Mouse (Mus musculus) CH12.LX (cell line): ENCODE results near the gene Plp1. TPM values are rescaled to one million over a fixed set of nuclear protein-coding genes. Genes with fewer than 3 reads are reported as not detected.
A peak's percentile ranks its signal among the peaks of the same experiment; 100 is the strongest.

Experiments used
- DNase-seq: peaks from one replicate; pipeline ENCODE4 v3.0.0-alpha.2; 2013; ENCODE audit errors: extremely low read depth
- H3K27ac ChIP-seq: 2 replicates; pipeline ENCODE4 v1.5.1; 2012; ENCODE audit warnings: low read depth, mild to moderate bottlenecking, control low read depth, moderate library complexity; ENCODE audit not compliant: insufficient read depth
- H3K27me3 ChIP-seq: replicated peaks from 2 replicates; pipeline ENCODE3; 2012; ENCODE audit warnings: inconsistent platforms
- H3K36me3 ChIP-seq, 2 experiments: replicated peaks in 1 of 2; 2 replicates each; pipeline versions ENCODE3 to v1.6.1; 2012; ENCODE audit warnings: inconsistent platforms in 1 of 2, low read length in 1 of 2, mild to moderate bottlenecking in 1 of 2, mixed read lengths in 1 of 2, moderate library complexity in 1 of 2; ENCODE audit not compliant: control insufficient read depth in 1 of 2, insufficient read depth in 1 of 2
- H3K4me1 ChIP-seq, 2 experiments: 2 replicates each; pipeline ENCODE4 v1.6.1; 2012; ENCODE audit warnings: inconsistent platforms in 1 of 2, moderate library complexity in 1 of 2; ENCODE audit not compliant: insufficient read depth in 2 of 2, control insufficient read depth in 1 of 2
- H3K4me2 ChIP-seq: 2 replicates; pipeline ENCODE4 v1.6.1; 2012; ENCODE audit warnings: low read depth, mild to moderate bottlenecking, control low read depth; ENCODE audit not compliant: poor library complexity, insufficient read depth, severe bottlenecking
- H3K4me3 ChIP-seq, 3 experiments: fragments of 150-350 bp in 1 of 3; sonication (generic) in 1 of 3; replicated peaks in 1 of 3; 2 replicates each; pipeline versions ENCODE3 to v1.5.1; 2011 to 2012; ENCODE audit warnings: low read depth in 2 of 3, low read length in 2 of 3, mild to moderate bottlenecking in 2 of 3, moderate library complexity in 2 of 3, control low read depth in 1 of 3, improper control_type of control experiment in 1 of 3, inconsistent platforms in 1 of 3, mixed read lengths in 1 of 3; ENCODE audit not compliant: poor library complexity in 1 of 3
- H3K79me2 ChIP-seq: replicated peaks from 2 replicates; pipeline ENCODE4 v1.6.1; 2012; ENCODE audit warnings: mild to moderate bottlenecking, moderate library complexity; ENCODE audit not compliant: control insufficient read depth, poor library complexity, insufficient read depth, severe bottlenecking; ENCODE audit errors: extremely low read depth
- H3K9ac ChIP-seq: 2 replicates; pipeline ENCODE4 v1.6.1; 2012; ENCODE audit warnings: low read depth, mild to moderate bottlenecking, control low read depth, moderate library complexity; ENCODE audit not compliant: insufficient read depth
- H3K9me3 ChIP-seq: replicated peaks from 2 replicates; pipeline ENCODE3; 2012; ENCODE audit warnings: low read length, inconsistent platforms, mixed read lengths
- BHLHE40 ChIP-seq: IDR thresholded peaks from 2 replicates; pipeline ENCODE4 v1.6.1; 2011; ENCODE audit warnings: mild to moderate bottlenecking, low read depth, low read length, improper control_type of control experiment
- CHD1 ChIP-seq: IDR thresholded peaks from 2 replicates; pipeline ENCODE4 v1.6.1; 2012; ENCODE audit warnings: low read depth, low read length, improper control_type of control experiment, inconsistent platforms
- CTCF ChIP-seq, 2 experiments: IDR thresholded peaks in 1 of 2; conservative IDR thresholded peaks in 1 of 2; 2 replicates each; pipeline ENCODE4 v1.5.1; 2011 to 2012; ENCODE audit warnings: low read depth in 2 of 2, low read length in 2 of 2, improper control_type of control experiment in 1 of 2, inconsistent platforms in 1 of 2, mild to moderate bottlenecking in 1 of 2, moderate library complexity in 1 of 2
- EP300 ChIP-seq: IDR thresholded peaks from 2 replicates; pipeline ENCODE4 v1.6.1; 2011; ENCODE audit warnings: low read length, improper control_type of control experiment
- ETS1 ChIP-seq: conservative IDR thresholded peaks from 2 replicates; pipeline ENCODE4 v1.6.1; 2012; ENCODE audit warnings: low read depth, mild to moderate bottlenecking, inconsistent platforms, low read length, improper control_type of control experiment, moderate library complexity
- GABPA ChIP-seq: IDR thresholded peaks from 2 replicates; pipeline ENCODE4 v1.6.1; 2012; ENCODE audit warnings: low read depth, low read length, improper control_type of control experiment, inconsistent platforms; ENCODE audit not compliant: insufficient replicate concordance
- HCFC1 ChIP-seq: IDR thresholded peaks from 2 replicates; pipeline ENCODE4 v1.6.1; 2012; ENCODE audit warnings: low read depth, mild to moderate bottlenecking, inconsistent platforms, low read length, improper control_type of control experiment
- IRF4 ChIP-seq: IDR thresholded peaks from 2 replicates; pipeline ENCODE4 v1.6.1; 2014; ENCODE audit warnings: low read depth, mild to moderate bottlenecking, inconsistent platforms, low read length, improper control_type of control experiment
- JUN ChIP-seq: IDR thresholded peaks from 2 replicates; pipeline ENCODE4 v1.6.1; 2011; ENCODE audit warnings: low read depth, mild to moderate bottlenecking, low read length, improper control_type of control experiment, moderate library complexity; ENCODE audit not compliant: insufficient read depth
- KAT2A ChIP-seq: IDR thresholded peaks from 2 replicates; pipeline ENCODE4 v1.6.1; 2012; ENCODE audit warnings: low read length, improper control_type of control experiment, inconsistent platforms; ENCODE audit not compliant: insufficient replicate concordance
- MAFK ChIP-seq: IDR thresholded peaks from 2 replicates; pipeline ENCODE4 v1.6.1; 2011; ENCODE audit warnings: low read length, improper control_type of control experiment; ENCODE audit not compliant: insufficient replicate concordance
- MAX ChIP-seq: IDR thresholded peaks from 2 replicates; pipeline ENCODE4 v1.6.1; 2011; ENCODE audit warnings: low read length, improper control_type of control experiment
- MAZ ChIP-seq: IDR thresholded peaks from 2 replicates; pipeline ENCODE4 v1.6.1; 2012; ENCODE audit warnings: low read depth, mild to moderate bottlenecking, inconsistent platforms, low read length, improper control_type of control experiment, moderate library complexity
- MXI1 ChIP-seq: IDR thresholded peaks from 2 replicates; pipeline ENCODE4 v1.6.1; 2011; ENCODE audit warnings: mild to moderate bottlenecking, low read depth, low read length, improper control_type of control experiment
- MYC ChIP-seq: IDR thresholded peaks from 2 replicates; pipeline ENCODE4 v1.6.1; 2011; ENCODE audit warnings: low read depth, mild to moderate bottlenecking, improper control_type of control experiment, low read length
- NELFE ChIP-seq: IDR thresholded peaks from 2 replicates; pipeline ENCODE4 v1.6.1; 2011; ENCODE audit warnings: low read depth, low read length, improper control_type of control experiment
- NRF1 ChIP-seq: IDR thresholded peaks from 2 replicates; pipeline ENCODE4 v1.6.1; 2014; ENCODE audit warnings: low read depth, mild to moderate bottlenecking, inconsistent platforms, low read length, improper control_type of control experiment, moderate library complexity
- RAD21 ChIP-seq: IDR thresholded peaks from 2 replicates; pipeline ENCODE4 v1.6.1; 2011; ENCODE audit warnings: low read depth, mild to moderate bottlenecking, low read length, improper control_type of control experiment, moderate library complexity
- RCOR1 ChIP-seq: conservative IDR thresholded peaks from 2 replicates; pipeline ENCODE4 v1.6.1; 2012; ENCODE audit warnings: low read depth, mild to moderate bottlenecking, inconsistent platforms, low read length, improper control_type of control experiment
- SIN3A ChIP-seq: IDR thresholded peaks from 2 replicates; pipeline ENCODE4 v1.6.1; 2012; ENCODE audit warnings: low read length, improper control_type of control experiment, inconsistent platforms
- SMC3 ChIP-seq: IDR thresholded peaks from 2 replicates; pipeline ENCODE4 v1.6.1; 2011; ENCODE audit warnings: low read depth, low read length, improper control_type of control experiment
- TBP ChIP-seq: conservative IDR thresholded peaks from 2 replicates; pipeline ENCODE4 v1.6.1; 2011; ENCODE audit warnings: low read depth, low read length, improper control_type of control experiment
- TCF12 ChIP-seq: IDR thresholded peaks from 2 replicates; pipeline ENCODE4 v1.6.1; 2014; ENCODE audit warnings: low read depth, mild to moderate bottlenecking, inconsistent platforms, low read length, improper control_type of control experiment
- UBTF ChIP-seq: IDR thresholded peaks from 2 replicates; pipeline ENCODE4 v1.6.1; 2012; ENCODE audit warnings: low read depth, mild to moderate bottlenecking, inconsistent platforms, low read length, improper control_type of control experiment, moderate library complexity
- USF2 ChIP-seq: conservative IDR thresholded peaks from 2 replicates; pipeline ENCODE4 v1.6.1; 2011; ENCODE audit warnings: low read depth, low read length, improper control_type of control experiment
- dilution Hi-C: fragments of 300-500 bp; cut with MboI; formaldehyde crosslinking; loops from 2 replicates; pipeline ENCODE4 v1.14.3; 2020; ENCODE audit warnings: low sequenced_read_pairs; ENCODE audit not compliant: extremely low pct_unique_long_range_greater_than_20kb, extremely low pct_ligation_motif_present
- in situ Hi-C: fragments of 300-500 bp; cut with MboI; formaldehyde crosslinking; loops from 3 replicates; pipeline ENCODE4 v1.14.3; 2019; ENCODE audit warnings: low sequenced_read_pairs, low pct_ligation_motif_present, low pct_unique_long_range_greater_than_20kb, mixed read lengths
- polyA plus RNA-seq: library from polyadenylated mRNA; unstranded; fragments of >175 nt; gene quantifications from 2 replicates; pipeline ENCODE4 v1.2.1, GENCODE M21; 2012; ENCODE audit warnings: low read depth; ENCODE audit not compliant: insufficient read length
- total RNA-seq, 2 experiments: library from RNA; depleted of rRNA; stranded (reverse); fragments of 300-350 nt in 1 of 2; fragments of >200 nt in 1 of 2; gene quantifications; 2 replicates each; pipeline ENCODE4 v1.2.3; 2012 to 2014

Plp1 gene
- total and polyA plus RNA-seq, 3 experiments: 1.2 to 1.5 (median 1.4) TPM

DNA sequence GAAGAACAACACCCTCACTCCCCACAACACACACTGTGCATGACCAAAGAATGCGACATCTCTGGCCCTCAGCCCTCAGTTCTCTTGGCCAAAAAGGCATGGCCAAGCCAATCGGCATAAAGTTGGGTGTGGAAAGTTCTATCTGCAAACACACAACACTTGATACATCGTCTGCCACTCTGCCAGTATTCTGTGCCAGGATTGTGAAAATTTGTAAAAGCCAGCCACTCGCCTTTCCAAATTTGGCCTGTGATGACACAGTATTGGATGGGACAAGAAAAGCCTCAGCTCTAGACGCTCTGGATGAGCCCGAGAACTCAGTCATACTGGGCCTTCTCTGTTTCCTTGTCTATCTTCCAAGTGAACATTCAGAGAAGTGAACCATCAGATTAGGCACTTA, 2.7 kb upstream of the Plp1 start:
- no peak overlapping the region for H3K4me2 ChIP-seq
- H3K4me3 ChIP-seq: no peak overlapping the region
- no peak overlapping the region for H3K27ac ChIP-seq
- in situ Hi-C loops: loop anchor here (5.0 kb wide), 1 partner anchor 72 kb away; no protein-coding TSS in a partner anchor
- no peak overlapping the region for H3K9ac ChIP-seq
- H3K79me2 ChIP-seq: no peaks in the 10 kb centered on the region
- no peaks in the 10 kb centered on the region for H3K9me3 ChIP-seq
- no peak for TF ChIP-seq ETS1
- no peak for TF ChIP-seq KAT2A
- TF ChIP-seq MAX: no peak
- TF ChIP-seq HCFC1: no peak
- TF ChIP-seq BHLHE40: no peak
- no peak for TF ChIP-seq NRF1
- no peak for TF ChIP-seq MAZ
- TF ChIP-seq CHD1: no peak
- TF ChIP-seq, all 38 proteins: peak for 0
- H3K36me3 ChIP-seq: peaks cover 0 to 8% of the 10 kb centered on the region in 2 experiments
- dilution Hi-C loops: no loop called here
- H3K27me3 ChIP-seq: no peaks in the 10 kb centered on the region
- no peak for DNase-seq
- no peaks in the 10 kb centered on the region for H3K4me1 ChIP-seq

DNA sequence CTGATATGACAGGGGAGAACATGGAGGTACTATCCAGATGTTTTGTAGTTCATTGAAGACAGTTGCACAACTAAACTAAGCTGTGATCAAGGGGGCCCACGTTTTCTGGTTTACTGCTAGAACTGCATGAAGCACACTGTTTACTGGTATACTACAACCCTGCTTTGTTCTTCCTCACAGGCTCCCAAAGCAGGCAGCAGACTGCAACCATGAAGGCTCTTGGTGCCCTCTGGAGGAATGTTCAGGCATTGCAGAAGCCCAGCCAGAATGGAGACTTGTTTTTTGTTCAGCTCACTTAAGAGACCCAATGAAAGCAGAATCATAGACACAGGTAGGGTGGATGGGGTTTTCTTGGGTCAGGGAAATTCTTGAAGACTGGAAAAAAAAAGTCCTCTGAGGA, 2.2 kb upstream of the Plp1 start:
- peak; percentile 41 for DNase-seq
- Histone ChIP-seq H3K27me3 (no peaks in the 10 kb centered on the region), H3K4me3 (no peak overlapping the region), H3K27ac (no peak overlapping the region), H3K9me3 (no peaks in the 10 kb centered on the region), H3K4me2 (no peak overlapping the region), H3K9ac (no peak overlapping the region), H3K79me2 (no peaks in the 10 kb centered on the region), H3K36me3 (peaks cover 0 to 8% of the 10 kb centered on the region in 2 experiments), H3K4me1 (no peaks in the 10 kb centered on the region)
- TF ChIP-seq MYC: no peak
- no peak for TF ChIP-seq MAZ
- TF ChIP-seq EP300: no peak
- peak; percentile 77 for TF ChIP-seq RAD21
- TF ChIP-seq TCF12: no peak
- TF ChIP-seq IRF4: no peak
- TF ChIP-seq MXI1: no peak
- peak; percentile 76 for TF ChIP-seq SMC3
- no peak for TF ChIP-seq GABPA
- TF ChIP-seq JUN: no peak
- no peak for TF ChIP-seq TBP
- TF ChIP-seq NELFE: no peak
- no peak for TF ChIP-seq MAFK
- no peak for TF ChIP-seq RCOR1
- TF ChIP-seq NRF1: no peak
- TF ChIP-seq USF2: no peak
- no peak for TF ChIP-seq UBTF
- TF ChIP-seq ETS1: no peak
- TF ChIP-seq CTCF (conservative IDR thresholded peaks at IDR 0.05 in 1 of 2, IDR thresholded peaks at IDR 0.05 in 1 of 2; ENCODE audit: low read depth in 2 of 2, low read length in 2 of 2): peak; percentile 67 to 80
- TF ChIP-seq SIN3A: no peak
- dilution Hi-C loops: no loop called here
- in situ Hi-C loops: loop anchor here (5.0 kb wide), 1 partner anchor 73 kb away; no protein-coding TSS in a partner anchor
